Mouse (Mus musculus): Measurements from ENCODE around the gene Faf1. TPM values are rescaled to one million over a fixed set of nuclear protein-coding genes. Genes with fewer than 3 reads are reported as not detected.

Faf1 gene
- total and polyA plus RNA-seq, 2 experiments from 2014 or later = 33.7 to 36.8 TPM

DNA sequence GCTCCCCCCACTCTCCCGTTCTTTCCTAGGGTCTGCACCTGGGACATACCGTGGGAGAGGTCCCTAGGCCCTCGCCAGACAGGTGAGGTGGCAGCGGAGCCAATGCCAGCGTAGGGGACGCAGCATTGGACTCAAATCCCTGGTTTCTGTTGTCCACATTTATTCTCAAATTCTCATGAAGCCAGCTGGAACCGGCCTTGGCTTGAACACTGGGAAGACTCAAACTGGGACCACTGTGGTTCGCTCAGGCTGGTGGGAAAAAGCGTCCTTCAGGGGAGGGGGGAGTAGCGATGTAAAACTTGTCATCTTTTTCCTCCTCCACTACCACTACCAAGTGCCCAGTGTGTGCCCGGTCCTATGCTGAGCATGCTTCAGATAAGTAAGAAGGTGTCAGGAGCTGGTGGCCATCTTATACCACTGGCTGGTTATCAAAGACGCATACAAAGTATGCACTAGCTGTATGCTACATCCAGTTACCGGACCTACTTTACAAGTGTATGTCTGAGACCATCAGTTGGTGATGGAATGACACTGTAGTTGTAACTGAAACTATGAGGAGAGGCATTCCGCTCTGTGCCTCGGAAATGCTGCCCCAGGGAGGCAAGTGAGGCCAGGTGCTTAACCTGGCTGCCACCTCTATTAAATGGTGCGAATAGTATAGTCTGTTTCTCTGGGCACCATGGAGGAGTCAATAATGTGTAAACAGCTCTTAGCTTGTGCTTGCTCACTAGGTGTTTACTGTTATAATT lies 309.2 kb downstream of the Faf1 start:
- no peak overlapping the region for H3K4me3 ChIP-seq (ENCODE audit: low read depth, low read length)
- H3K9me3 ChIP-seq (ENCODE audit: low read length) = no peaks in the 10 kb centered on the region
- H3K4me2 ChIP-seq (ENCODE audit: low read depth, low read length, poor library complexity, severe bottlenecking) = no peak overlapping the region
- 3% methylated on average over 16 of the region's 16 CpGs for WGBS
- no peak overlapping the region for H3K9ac ChIP-seq (replicated peaks; ENCODE audit: low read length, poor library complexity, severe bottlenecking)
- DNase-seq (ENCODE audit: low spot score) (no peak), ATAC-seq (ENCODE audit: low FRiP score) (0 out of 2 replicates have a peak, but pooled peaks have one; percentile 11)
- no peak overlapping the region for H3K27ac ChIP-seq (ENCODE audit: low read depth, low read length)
- H3K27me3 ChIP-seq (ENCODE audit: insufficient read depth, low read length) = peaks cover 82% of the 10 kb centered on the region
- no peaks in the 10 kb centered on the region for H3K36me3 ChIP-seq (ENCODE audit: insufficient read depth, low read length)
- no peak for TF ChIP-seq CTCF (IDR thresholded peaks at IDR 0.05)
- H3K4me1 ChIP-seq (ENCODE audit: insufficient read depth, low read length) = no peaks in the 10 kb centered on the region

DNA sequence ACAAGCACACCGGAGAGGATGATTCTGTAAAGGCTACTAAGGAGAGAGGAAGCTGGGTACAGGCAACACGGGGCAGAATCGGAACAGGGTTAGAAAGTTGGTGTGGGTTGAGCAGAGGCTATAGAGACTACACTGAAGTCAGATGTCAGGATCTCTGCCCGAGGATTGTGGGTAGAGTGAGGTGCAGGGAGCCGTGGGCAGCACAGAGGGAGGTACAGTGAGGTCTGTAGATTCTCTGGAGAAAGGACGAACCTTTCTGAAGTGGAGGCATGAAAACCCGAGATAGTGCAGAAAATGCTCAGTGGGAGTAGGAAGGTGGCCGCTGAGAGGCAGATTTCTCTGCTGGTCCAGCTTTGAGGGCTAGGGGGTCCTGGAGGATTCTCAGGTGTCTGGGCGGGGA lies 309.9 kb downstream of the Faf1 start:
- H3K4me3 ChIP-seq (ENCODE audit: low read depth, low read length) = no peak overlapping the region
- no peaks in the 10 kb centered on the region for H3K4me1 ChIP-seq (ENCODE audit: insufficient read depth, low read length)
- ATAC-seq (ENCODE audit: low FRiP score) = no peak
- no peak overlapping the region for H3K27ac ChIP-seq (ENCODE audit: low read depth, low read length)
- no peaks in the 10 kb centered on the region for H3K36me3 ChIP-seq (ENCODE audit: insufficient read depth, low read length)
- H3K9ac ChIP-seq (replicated peaks; ENCODE audit: low read length, poor library complexity, severe bottlenecking) = no peak overlapping the region
- 5% methylated on average over 9 of the region's 9 CpGs for WGBS
- no peak for TF ChIP-seq CTCF (IDR thresholded peaks at IDR 0.05)
- H3K27me3 ChIP-seq (ENCODE audit: insufficient read depth, low read length) = peaks cover 78% of the 10 kb centered on the region
- no peak overlapping the region for H3K4me2 ChIP-seq (ENCODE audit: low read depth, low read length, poor library complexity, severe bottlenecking)
- DNase-seq (ENCODE audit: low spot score) = no peak
- H3K9me3 ChIP-seq (ENCODE audit: low read length) = no peaks in the 10 kb centered on the region

DNA sequence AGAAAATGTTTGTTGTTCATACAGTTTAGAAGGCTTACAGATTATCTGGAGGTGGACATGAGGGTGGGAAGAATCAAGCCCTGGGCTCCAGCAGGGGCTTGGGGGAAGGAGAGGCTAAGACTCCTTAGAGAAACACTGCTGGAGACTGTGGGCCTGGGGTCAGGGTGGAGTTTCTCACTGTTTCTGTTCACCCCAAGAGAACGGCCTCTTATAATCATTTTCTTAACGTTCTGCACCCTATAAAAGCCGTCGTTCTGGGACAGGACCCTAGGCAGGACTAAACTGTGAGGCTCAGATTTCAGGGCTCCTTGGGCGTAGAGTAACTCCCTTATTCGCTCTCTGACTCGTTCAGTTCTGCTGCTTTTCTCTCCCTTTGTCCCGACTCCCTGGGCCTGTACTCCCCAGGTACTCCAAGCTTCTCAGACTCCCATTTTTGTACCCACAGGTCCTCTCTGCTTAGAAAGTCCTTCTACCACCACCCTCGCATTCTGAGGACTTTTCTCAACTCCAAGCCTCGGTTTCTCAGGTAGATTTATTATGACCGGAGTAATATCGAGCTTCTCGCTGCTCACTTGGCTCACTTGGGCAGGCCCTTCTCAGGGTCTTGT lies 310.5 kb downstream of the Faf1 start:
- Histone ChIP-seq H3K4me3 (ENCODE audit: low read depth, low read length) (no peak overlapping the region), H3K4me2 (ENCODE audit: low read depth, low read length, poor library complexity, severe bottlenecking) (no peak overlapping the region), H3K27ac (ENCODE audit: low read depth, low read length) (no peak overlapping the region), H3K9ac (replicated peaks; ENCODE audit: low read length, poor library complexity, severe bottlenecking) (no peak overlapping the region), H3K9me3 (ENCODE audit: low read length) (no peaks in the 10 kb centered on the region), H3K27me3 (ENCODE audit: insufficient read depth, low read length) (peaks cover 73% of the 10 kb centered on the region), H3K36me3 (ENCODE audit: insufficient read depth, low read length) (no peaks in the 10 kb centered on the region), H3K4me1 (ENCODE audit: insufficient read depth, low read length) (no peaks in the 10 kb centered on the region)
- TF ChIP-seq CTCF (IDR thresholded peaks at IDR 0.05) = no peak
- WGBS = 9% methylated on average over 13 of the region's 13 CpGs
- ATAC-seq (ENCODE audit: low FRiP score) (no peak), DNase-seq (ENCODE audit: low spot score) (no peak)

DNA sequence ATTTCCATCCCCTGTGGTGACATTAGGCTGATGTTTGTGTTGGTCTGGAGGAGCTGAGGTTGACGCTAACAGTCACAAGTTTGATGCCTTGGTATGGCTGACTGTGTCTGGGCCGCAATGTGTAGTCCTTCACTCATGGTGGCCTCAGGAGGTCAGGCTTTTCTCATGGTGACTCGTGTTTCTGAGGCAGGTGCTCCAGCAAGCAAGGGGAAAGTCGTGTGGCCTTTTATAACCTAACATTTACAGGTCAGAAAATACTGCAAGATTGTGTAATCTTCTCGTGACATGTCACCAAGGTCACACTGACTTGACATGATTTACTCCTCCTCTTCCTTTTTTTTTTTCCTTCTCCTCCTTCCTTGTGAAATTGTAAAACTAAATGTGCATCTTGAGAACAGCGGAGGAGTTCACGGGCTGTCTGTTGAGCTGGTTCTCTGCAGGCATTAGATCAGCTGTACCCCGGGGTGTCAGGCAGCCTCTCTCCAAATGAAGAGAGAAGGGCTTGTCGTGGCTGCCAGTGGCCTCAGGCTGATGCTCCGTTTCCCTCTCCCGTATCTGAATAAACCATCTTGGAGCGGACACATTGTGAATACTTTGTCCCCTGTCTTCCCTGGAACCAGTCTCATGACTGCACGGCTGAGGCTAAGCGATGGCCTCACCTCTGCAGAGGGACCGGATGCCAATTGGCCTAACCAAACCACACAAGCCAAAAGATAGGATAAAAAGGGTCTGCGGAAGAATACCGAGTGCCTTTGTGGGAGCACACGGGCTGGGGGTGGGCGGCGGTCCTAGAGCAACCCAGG lies 311.4 kb downstream of the Faf1 start:
- Histone ChIP-seq H3K36me3 (ENCODE audit: insufficient read depth, low read length) (no peaks in the 10 kb centered on the region), H3K4me3 (ENCODE audit: low read depth, low read length) (no peak overlapping the region), H3K27me3 (ENCODE audit: insufficient read depth, low read length) (peaks cover 63% of the 10 kb centered on the region), H3K27ac (ENCODE audit: low read depth, low read length) (no peak overlapping the region), H3K4me2 (ENCODE audit: low read depth, low read length, poor library complexity, severe bottlenecking) (no peak overlapping the region), H3K9ac (replicated peaks; ENCODE audit: low read length, poor library complexity, severe bottlenecking) (no peak overlapping the region), H3K4me1 (ENCODE audit: insufficient read depth, low read length) (no peaks in the 10 kb centered on the region), H3K9me3 (ENCODE audit: low read length) (no peaks in the 10 kb centered on the region)
- DNase-seq (ENCODE audit: low spot score) (no peak), ATAC-seq (ENCODE audit: low FRiP score) (no peak)
- no peak for TF ChIP-seq CTCF (IDR thresholded peaks at IDR 0.05)
- WGBS = 5% methylated on average over 20 of the region's 20 CpGs

DNA sequence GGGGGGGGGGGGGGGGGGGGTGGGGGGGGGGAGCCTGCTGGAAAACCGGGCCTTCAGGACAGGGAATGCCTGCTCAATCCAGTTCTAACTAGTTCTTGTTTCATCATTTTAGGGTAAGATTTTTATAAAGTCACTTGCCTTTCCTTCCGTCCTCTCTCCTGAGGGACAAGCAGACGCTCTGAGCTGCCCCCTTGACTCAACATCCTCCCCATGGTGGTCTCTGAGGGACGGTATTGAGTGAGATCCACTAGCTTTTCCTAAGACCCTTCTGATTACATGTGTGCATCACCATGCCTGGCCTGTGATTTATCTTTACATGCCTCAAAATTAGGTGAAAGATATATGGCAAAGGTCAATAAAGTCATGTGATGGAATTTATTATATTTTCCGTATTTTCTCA lies 312.0 kb downstream of the Faf1 start:
- DNase-seq (ENCODE audit: low spot score) (no peak), ATAC-seq (ENCODE audit: low FRiP score) (no peak)
- Histone ChIP-seq H3K9me3 (ENCODE audit: low read length) (no peaks in the 10 kb centered on the region), H3K36me3 (ENCODE audit: insufficient read depth, low read length) (no peaks in the 10 kb centered on the region), H3K27me3 (ENCODE audit: insufficient read depth, low read length) (peaks cover 63% of the 10 kb centered on the region), H3K4me1 (ENCODE audit: insufficient read depth, low read length) (no peaks in the 10 kb centered on the region), H3K4me2 (ENCODE audit: low read depth, low read length, poor library complexity, severe bottlenecking) (no peak overlapping the region), H3K27ac (ENCODE audit: low read depth, low read length) (no peak overlapping the region), H3K9ac (replicated peaks; ENCODE audit: low read length, poor library complexity, severe bottlenecking) (no peak overlapping the region), H3K4me3 (ENCODE audit: low read depth, low read length) (no peak overlapping the region)
- WGBS = 8% methylated on average over 5 of the region's 5 CpGs
- no peak for TF ChIP-seq CTCF (IDR thresholded peaks at IDR 0.05)

DNA sequence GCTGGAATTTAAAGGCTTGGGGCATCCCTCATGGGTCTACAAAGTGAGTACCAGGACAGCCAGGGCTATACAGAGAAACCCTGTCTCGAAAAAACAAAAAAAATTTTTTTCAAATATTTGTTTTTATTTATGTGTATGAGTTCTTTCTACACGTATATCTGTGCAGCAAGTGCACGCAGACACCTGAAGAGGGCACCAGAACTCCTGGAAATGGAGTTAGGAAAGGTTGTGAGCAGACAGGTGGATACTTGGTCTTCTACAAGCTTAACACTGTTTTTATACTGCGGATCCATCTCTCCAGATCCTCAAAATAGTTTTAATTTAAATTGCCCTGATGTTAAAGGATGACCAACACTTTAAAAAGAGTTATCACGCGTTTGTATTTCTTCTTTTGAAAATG lies 312.8 kb downstream of the Faf1 start:
- no peak overlapping the region for H3K4me3 ChIP-seq (ENCODE audit: low read depth, low read length)
- DNase-seq (ENCODE audit: low spot score) (no peak), ATAC-seq (ENCODE audit: low FRiP score) (no peak)
- 38% methylated on average over 6 of the region's 6 CpGs for WGBS
- peak; percentile 36 for TF ChIP-seq CTCF (IDR thresholded peaks at IDR 0.05)
- H3K27me3 ChIP-seq (ENCODE audit: insufficient read depth, low read length) = peaks cover 60% of the 10 kb centered on the region
- H3K9ac ChIP-seq (replicated peaks; ENCODE audit: low read length, poor library complexity, severe bottlenecking) = no peak overlapping the region
- H3K27ac ChIP-seq (ENCODE audit: low read depth, low read length) = no peak overlapping the region
- H3K4me1 ChIP-seq (ENCODE audit: insufficient read depth, low read length) = no peaks in the 10 kb centered on the region
- no peaks in the 10 kb centered on the region for H3K9me3 ChIP-seq (ENCODE audit: low read length)
- no peaks in the 10 kb centered on the region for H3K36me3 ChIP-seq (ENCODE audit: insufficient read depth, low read length)
- H3K4me2 ChIP-seq (ENCODE audit: low read depth, low read length, poor library complexity, severe bottlenecking) = no peak overlapping the region
